Mouse (Mus musculus) midbrain, embryonic 12.5 days (tissue): ENCODE results near the gene Tbc1d10a. TPM values are rescaled to one million over a fixed set of nuclear protein-coding genes. Genes with fewer than 3 reads are reported as not detected.
A peak's percentile ranks its signal among the peaks of the same experiment; 100 is the strongest.

ENCODE experiments used
- ATAC-seq: fragments of 200-750 bp; cut with Nextera tagmentation; 2 replicates; pipeline ENCODE4 v1.8.0; 2017; ENCODE audit warnings: low read depth, moderate TSS enrichment, moderate library complexity; ENCODE audit not compliant: low FRiP score
- H3K27ac ChIP-seq: fragments of 300-500 bp; sonication (generic); replicated peaks from 2 replicates; pipeline ENCODE4 v1.5.1; 2016; ENCODE audit warnings: mild to moderate bottlenecking
- H3K27me3 ChIP-seq: fragments of 300-500 bp; sonication (generic); 2 replicates; pipeline ENCODE4 v1.6.1; 2016; ENCODE audit warnings: mild to moderate bottlenecking
- H3K36me3 ChIP-seq: fragments of 300-500 bp; sonication (generic); 2 replicates; pipeline ENCODE4 v1.6.1; 2016
- H3K4me1 ChIP-seq: fragments of 300-500 bp; sonication (generic); 2 replicates; pipeline ENCODE4 v1.6.1; 2016
- H3K4me2 ChIP-seq: fragments of 300-500 bp; sonication (generic); replicated peaks from 2 replicates; pipeline ENCODE4 v1.6.1; 2016; ENCODE audit warnings: mild to moderate bottlenecking, moderate library complexity
- H3K4me3 ChIP-seq: fragments of 300-500 bp; sonication (generic); 2 replicates; pipeline ENCODE4 v1.5.1; 2016; ENCODE audit warnings: mild to moderate bottlenecking
- H3K9ac ChIP-seq: fragments of 300-500 bp; sonication (generic); replicated peaks from 2 replicates; pipeline ENCODE4 v1.6.1; 2016; ENCODE audit warnings: mild to moderate bottlenecking, moderate library complexity
- H3K9me3 ChIP-seq: fragments of 300-500 bp; sonication (generic); 2 replicates; pipeline ENCODE4 v1.6.1; 2016; ENCODE audit warnings: mild to moderate bottlenecking
- WGBS: fragments of 180-500 bp; shearing (Covaris S2); methylation state at CpG from one replicate; pipeline ENCODE4 v1.1.7; 2016; 5-methylcytosine and 5-hydroxymethylcytosine counted together
- polyA plus RNA-seq: library from polyadenylated mRNA; unstranded; fragments of >200 nt; fragmentation: Nextera tagmentation; extraction: Ambion mirVana; gene quantifications from 2 replicates; pipeline ENCODE4 v1.2.1, GENCODE M21; 2016

Tbc1d10a gene
- polyA plus RNA-seq: 27.5 and 28.7 TPM in 2 replicates

GRCm38 (mm10) chr11:4186486-4187317 lies at the start of gene Tbc1d10a:
Gene Tbc1d10a (plus strand): TSS chr11:4186789.
- Histone ChIP-seq H3K4me2 (peak within 1 kb of the TSS; percentile 91), H3K27ac (no peak within 1 kb of the TSS), H3K9ac (peak within 1 kb of the TSS; percentile 77), H3K4me3 (peak within 1 kb of the TSS; percentile 72), H3K4me1 (peaks cover 19% of the 10 kb centered on the region), H3K27me3 (no peaks in the 10 kb centered on the region), H3K36me3 (peaks cover 14% of the 10 kb centered on the region), H3K9me3 (no peaks in the 10 kb centered on the region)
- WGBS: under 1% methylated on average over 51 of the region's 71 CpGs
- peak; percentile 100 for ATAC-seq

- H3K36me3 ChIP-seq: peaks cover 67% of the 10 kb centered on the region
- no peak for ATAC-seq
- WGBS: 68% methylated on average over 2 of the region's 2 CpGs
These were observed 47.6 kb upstream of the Tbc1d10a start for GRCm38 (mm10) chr11:4138964-4139363.

GRCm38 (mm10) chr11:4141505-4141904 lies 45.1 kb upstream of the Tbc1d10a start:
- peaks cover 74% of the 10 kb centered on the region for H3K36me3 ChIP-seq
- H3K27ac ChIP-seq: no peak overlapping the region
- no peak overlapping the region for H3K4me2 ChIP-seq
- no peaks in the 10 kb centered on the region for H3K9me3 ChIP-seq
- no peak overlapping the region for H3K9ac ChIP-seq
- no peak overlapping the region for H3K4me3 ChIP-seq
- H3K4me1 ChIP-seq: peaks cover 11% of the 10 kb centered on the region
- ATAC-seq: no peak
- H3K27me3 ChIP-seq: no peaks in the 10 kb centered on the region

More at GRCm38 (mm10) chr11:4138964-4139363, 47.6 kb upstream of the Tbc1d10a start:
- H3K4me1 ChIP-seq: peaks cover 20% of the 10 kb centered on the region
- no peak overlapping the region for H3K9ac ChIP-seq
- no peak overlapping the region for H3K4me2 ChIP-seq
- no peaks in the 10 kb centered on the region for H3K27me3 ChIP-seq
- H3K27ac ChIP-seq: no peak overlapping the region
- no peak overlapping the region for H3K4me3 ChIP-seq
- no peaks in the 10 kb centered on the region for H3K9me3 ChIP-seq

DNA sequence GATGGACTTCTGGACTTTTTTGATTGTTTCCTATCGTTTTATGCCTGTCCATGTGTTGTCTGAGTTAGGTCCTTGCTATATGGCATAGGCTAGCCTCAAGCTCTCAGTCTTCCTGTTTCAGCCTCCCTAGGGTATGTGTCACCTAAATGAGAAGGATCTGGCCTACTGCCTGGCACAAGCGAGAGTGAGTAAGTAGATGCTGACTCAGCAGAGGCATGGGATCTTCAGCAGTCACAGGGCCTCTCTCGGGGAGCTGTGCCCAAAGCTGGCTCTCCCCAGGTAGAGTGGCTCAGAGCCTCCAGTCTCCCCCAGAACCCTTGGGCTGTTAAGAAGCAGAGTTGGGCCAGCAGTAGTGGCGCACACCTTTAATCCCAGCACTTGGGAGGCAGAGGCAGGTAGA lies 44.2 kb upstream of the Tbc1d10a start:
- Histone ChIP-seq H3K9ac (no peak overlapping the region), H3K27ac (no peak overlapping the region), H3K4me3 (no peak overlapping the region), H3K36me3 (peaks cover 69% of the 10 kb centered on the region), H3K9me3 (no peaks in the 10 kb centered on the region), H3K27me3 (no peaks in the 10 kb centered on the region), H3K4me1 (peaks cover 3% of the 10 kb centered on the region; the same call in 1 of the 2 replicates), H3K4me2 (no peak overlapping the region)
- no peak for ATAC-seq
- WGBS: 86% methylated on average over 4 of the region's 4 CpGs

GRCm38 (mm10) chr11:4143281-4144062 lies 43.1 kb upstream of the Tbc1d10a start:
- ATAC-seq: no peak
- Histone ChIP-seq H3K4me3 (no peak overlapping the region), H3K36me3 (peaks cover 64% of the 10 kb centered on the region), H3K9me3 (no peaks in the 10 kb centered on the region), H3K4me1 (no peaks in the 10 kb centered on the region), H3K4me2 (no peak overlapping the region), H3K27ac (no peak overlapping the region), H3K27me3 (no peaks in the 10 kb centered on the region), H3K9ac (no peak overlapping the region)
- WGBS: 95% methylated on average over 21 of the region's 21 CpGs

DNA sequence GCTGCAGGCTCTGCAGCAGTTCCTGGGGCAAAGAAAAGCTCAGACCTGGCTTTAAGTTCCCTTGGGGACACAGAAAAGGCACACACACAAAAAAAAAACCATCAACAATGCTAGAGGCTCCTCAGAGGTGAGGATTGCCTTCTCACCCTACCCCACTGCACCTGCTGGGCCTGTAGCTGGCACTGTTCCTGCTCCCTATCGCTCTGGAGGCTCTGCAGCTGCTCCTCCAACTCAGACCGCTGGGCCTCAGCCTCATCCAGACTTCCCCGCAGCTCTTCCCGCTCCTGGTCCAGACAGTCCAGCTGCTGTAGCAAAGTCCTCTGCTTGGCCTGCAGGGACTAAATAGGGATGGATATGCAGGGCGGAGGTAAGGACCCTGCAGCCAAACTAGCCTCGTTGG lies 40.2 kb upstream of the Tbc1d10a start:
- Histone ChIP-seq H3K9ac (no peak overlapping the region), H3K4me3 (no peak overlapping the region), H3K4me2 (no peak overlapping the region), H3K4me1 (no peaks in the 10 kb centered on the region), H3K27ac (no peak overlapping the region), H3K9me3 (no peaks in the 10 kb centered on the region), H3K36me3 (peaks cover 42% of the 10 kb centered on the region), H3K27me3 (no peaks in the 10 kb centered on the region)
- no peak for ATAC-seq
- 83% methylated on average over 6 of the region's 6 CpGs for WGBS

- Histone ChIP-seq H3K4me3 (no peak overlapping the region), H3K9ac (no peak overlapping the region), H3K4me2 (no peak overlapping the region), H3K27ac (no peak overlapping the region), H3K36me3 (peaks cover 35% of the 10 kb centered on the region), H3K4me1 (no peaks in the 10 kb centered on the region), H3K27me3 (no peaks in the 10 kb centered on the region), H3K9me3 (no peaks in the 10 kb centered on the region)
- ATAC-seq: no peak
- 85% methylated on average over 10 of the region's 10 CpGs for WGBS
These were observed 39.5 kb upstream of the Tbc1d10a start for GRCm38 (mm10) chr11:4147098-4147497.

GRCm38 (mm10) chr11:4148120-4148519 lies 38.5 kb upstream of the Tbc1d10a start:
- no peak for ATAC-seq
- 84% methylated on average over 5 of the region's 5 CpGs for WGBS
- Histone ChIP-seq H3K4me2 (no peak overlapping the region), H3K27me3 (no peaks in the 10 kb centered on the region), H3K9me3 (no peaks in the 10 kb centered on the region), H3K9ac (no peak overlapping the region), H3K4me3 (no peak overlapping the region), H3K27ac (no peak overlapping the region), H3K4me1 (no peaks in the 10 kb centered on the region), H3K36me3 (peaks cover 25% of the 10 kb centered on the region)

GRCm38 (mm10) chr11:4148536-4149156 lies 37.9 kb upstream of the Tbc1d10a start:
- Histone ChIP-seq H3K27me3 (no peaks in the 10 kb centered on the region), H3K9ac (no peak overlapping the region), H3K27ac (no peak overlapping the region), H3K9me3 (no peaks in the 10 kb centered on the region), H3K36me3 (peaks cover 19% of the 10 kb centered on the region), H3K4me2 (no peak overlapping the region), H3K4me3 (no peak overlapping the region), H3K4me1 (no peaks in the 10 kb centered on the region)
- 87% methylated on average over 9 of the region's 9 CpGs for WGBS
- no peak for ATAC-seq

- H3K27ac ChIP-seq: no peak overlapping the region
- H3K9me3 ChIP-seq: no peaks in the 10 kb centered on the region
- H3K27me3 ChIP-seq: no peaks in the 10 kb centered on the region
- H3K36me3 ChIP-seq: 0 out of 2 replicates have a peak, but pooled peaks cover 10% of the 10 kb centered on the region
- 85% methylated on average over 6 of the region's 6 CpGs for WGBS
- H3K4me1 ChIP-seq: no peaks in the 10 kb centered on the region
- no peak overlapping the region for H3K9ac ChIP-seq
- no peak overlapping the region for H3K4me3 ChIP-seq
- H3K4me2 ChIP-seq: no peak overlapping the region
- ATAC-seq: no peak
These were observed 36.7 kb upstream of the Tbc1d10a start for GRCm38 (mm10) chr11:4149886-4150285.

DNA sequence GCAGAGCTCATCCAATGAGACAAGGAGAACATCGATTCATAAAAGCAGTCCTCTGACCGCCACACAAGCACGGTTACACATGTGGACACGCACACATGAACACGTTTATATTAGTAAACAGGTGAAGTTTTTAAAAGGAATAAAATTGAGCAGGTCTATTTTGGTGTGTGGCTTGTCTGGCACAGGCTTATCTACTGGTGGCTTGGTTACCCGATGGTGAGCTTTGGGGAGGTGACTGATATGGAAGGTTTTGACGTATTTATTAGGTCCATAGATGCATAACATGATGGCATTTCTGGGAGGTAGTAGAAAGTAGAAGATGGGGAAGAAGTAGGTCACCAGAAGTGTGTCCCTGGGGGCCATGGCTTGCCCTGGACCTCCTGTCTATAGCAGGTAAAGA lies 32.9 kb upstream of the Tbc1d10a start:
- Histone ChIP-seq H3K4me3 (no peak overlapping the region), H3K9ac (no peak overlapping the region), H3K4me1 (0 out of 2 replicates have a peak, but pooled peaks cover 3% of the 10 kb centered on the region), H3K36me3 (0 out of 2 replicates have a peak, but pooled peaks cover 3% of the 10 kb centered on the region), H3K9me3 (no peaks in the 10 kb centered on the region), H3K27ac (no peak overlapping the region), H3K4me2 (no peak overlapping the region), H3K27me3 (no peaks in the 10 kb centered on the region)
- ATAC-seq: no peak
- 94% methylated on average over 7 of the region's 7 CpGs for WGBS

DNA sequence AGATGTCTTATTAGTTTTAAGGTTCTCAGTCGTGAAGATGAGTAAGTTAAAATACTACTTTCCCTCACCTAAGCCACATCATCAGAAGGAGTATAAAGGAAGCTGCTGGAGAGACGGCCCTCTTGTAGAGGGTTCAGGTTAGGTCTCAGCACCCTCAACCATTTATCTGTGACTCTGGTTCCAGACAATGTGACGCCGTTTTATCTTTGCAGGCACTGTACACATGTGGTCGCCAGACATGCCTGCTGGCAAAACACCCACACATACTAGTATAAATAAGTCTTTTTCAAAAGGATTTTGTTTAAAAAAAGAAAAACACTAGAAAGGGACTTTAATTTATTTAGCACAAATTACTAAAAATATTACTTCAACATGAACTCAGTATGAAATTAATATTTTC lies 30.9 kb upstream of the Tbc1d10a start:
- no peak overlapping the region for H3K9ac ChIP-seq
- H3K4me3 ChIP-seq: no peak overlapping the region
- H3K27ac ChIP-seq: no peak overlapping the region
- 84% methylated on average over 5 of the region's 5 CpGs for WGBS
- H3K27me3 ChIP-seq: no peaks in the 10 kb centered on the region
- ATAC-seq: no peak
- H3K9me3 ChIP-seq: no peaks in the 10 kb centered on the region
- H3K36me3 ChIP-seq: no peaks in the 10 kb centered on the region
- H3K4me2 ChIP-seq: no peak overlapping the region
- H3K4me1 ChIP-seq: peaks cover 11% of the 10 kb centered on the region
